Mouse (Mus musculus) heart, adult 18-20 months (tissue): Measurements from ENCODE around the gene Fkbp8. TPM values are rescaled to one million over a fixed set of nuclear protein-coding genes. Genes with fewer than 3 reads are reported as not detected.

Source experiments
- DNase-seq, 2 experiments: peaks; one replicate each; pipeline ENCODE4 v3.0.0; 2021 to 2022; ENCODE audit warnings: mixed read lengths in 1 of 2
- total RNA-seq, 2 experiments: library from RNA; stranded (reverse); gene quantifications; 2 replicates each; pipeline ENCODE4 v1.2.3; 2021

Fkbp8 gene
- total RNA-seq, 2 experiments from 2014 or later = 120 to 129 TPM

DNA sequence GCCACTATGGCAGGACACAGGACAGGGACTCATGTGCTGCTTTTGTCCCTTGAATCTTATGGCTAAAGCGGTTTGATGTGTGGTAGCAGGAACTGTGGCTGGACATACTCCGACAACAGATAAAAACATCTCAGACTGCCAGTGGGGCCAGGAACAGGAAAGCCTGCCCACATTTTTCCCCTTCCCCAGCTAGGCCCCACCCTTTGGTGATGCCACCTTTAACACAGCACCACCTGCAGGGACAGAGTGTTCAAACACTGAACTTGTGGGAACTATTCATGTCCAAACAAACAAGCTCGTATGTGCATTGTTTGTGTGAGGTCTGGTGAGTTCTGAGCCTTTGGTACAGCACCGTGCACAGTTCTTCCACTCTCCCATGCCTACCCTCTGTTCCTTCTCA, 30.8 kb downstream of the Fkbp8 start:
- DNase-seq = peak in 1 of 2 experiments; percentile 41

DNA sequence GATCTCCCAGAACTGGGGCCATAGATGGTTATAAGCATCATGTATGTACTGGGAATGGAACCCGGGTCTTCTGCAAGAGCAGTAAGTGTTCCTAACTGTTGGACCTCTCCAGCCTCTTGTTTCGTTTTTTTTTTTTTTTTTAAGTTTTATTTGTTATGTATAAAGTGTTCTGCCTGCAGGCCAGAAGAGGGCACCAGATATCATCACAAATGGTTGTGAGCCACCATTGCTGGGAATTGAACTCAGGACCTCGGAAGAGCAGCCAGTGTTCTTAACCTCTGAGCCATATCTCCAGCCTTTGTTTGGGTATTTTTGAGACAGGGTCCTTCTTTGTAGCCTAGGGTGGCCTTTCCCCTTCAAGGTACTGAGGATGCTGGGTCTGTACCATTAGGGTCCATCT, 31.5 kb downstream of the Fkbp8 start:
- DNase-seq = no peak

DNA sequence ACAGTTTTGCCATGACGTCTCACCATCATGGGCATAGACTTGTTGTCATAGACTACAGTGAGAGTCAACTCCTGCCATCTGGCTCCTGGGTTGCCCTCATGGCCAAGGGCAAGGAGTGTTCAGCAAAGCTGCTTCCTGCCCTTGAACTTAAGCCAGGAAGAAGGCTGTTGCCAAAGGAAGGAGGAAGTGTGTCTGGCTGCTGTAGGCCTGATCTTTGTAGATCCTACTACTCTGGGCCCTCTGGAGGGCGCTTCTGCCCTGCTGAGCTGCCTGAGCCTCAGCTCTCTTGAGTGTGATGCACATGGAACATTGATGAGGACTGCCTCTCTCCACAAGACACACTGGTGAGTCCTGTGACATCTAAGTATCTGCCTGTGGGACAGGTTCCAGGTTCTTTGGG, 32.6 kb downstream of the Fkbp8 start:
- peak; percentile 76 to 88 for DNase-seq

DNA sequence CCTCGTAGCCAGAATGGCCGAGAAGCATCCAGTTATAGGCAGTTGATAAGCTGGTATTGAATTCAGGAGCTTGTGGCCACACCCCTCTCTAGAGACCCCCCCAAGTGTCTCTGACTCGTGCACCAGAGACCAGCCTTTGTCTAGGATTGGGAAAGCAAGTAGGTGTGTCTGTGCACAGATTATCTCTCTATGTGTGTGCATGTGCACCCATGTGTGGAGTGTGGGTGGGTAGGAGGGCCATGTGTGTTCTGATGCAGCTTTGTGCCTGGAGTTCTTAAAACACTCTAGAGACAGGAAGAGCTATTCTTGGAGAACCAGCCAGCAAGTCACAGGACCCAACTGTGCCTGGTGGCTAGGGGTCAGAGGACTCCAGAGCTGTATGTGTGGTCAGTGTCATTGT, 33.0 kb downstream of the Fkbp8 start:
- peak in 1 of 2 experiments; percentile 44 for DNase-seq

DNA sequence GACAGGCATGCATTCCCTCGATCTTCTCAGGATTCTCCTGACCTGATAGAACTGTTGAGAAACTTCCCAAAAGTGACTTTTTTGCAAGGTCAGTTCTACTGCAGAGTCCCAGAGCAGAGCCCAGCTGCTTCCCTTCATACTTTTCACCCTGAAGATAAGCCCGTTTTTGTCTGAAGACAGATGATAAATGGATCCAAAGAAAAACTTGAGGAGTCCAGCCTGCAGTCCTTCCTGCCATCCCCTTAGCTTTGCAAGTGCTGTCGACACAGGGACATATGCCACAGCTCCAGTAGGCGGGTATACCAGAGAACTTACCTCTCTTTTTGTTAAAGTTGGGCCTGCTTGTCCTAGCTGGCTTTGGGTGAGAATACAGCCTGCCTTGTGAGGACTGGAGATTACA, 33.8 kb downstream of the Fkbp8 start:
- peak in 1 of 2 experiments; percentile 50 for DNase-seq

DNA sequence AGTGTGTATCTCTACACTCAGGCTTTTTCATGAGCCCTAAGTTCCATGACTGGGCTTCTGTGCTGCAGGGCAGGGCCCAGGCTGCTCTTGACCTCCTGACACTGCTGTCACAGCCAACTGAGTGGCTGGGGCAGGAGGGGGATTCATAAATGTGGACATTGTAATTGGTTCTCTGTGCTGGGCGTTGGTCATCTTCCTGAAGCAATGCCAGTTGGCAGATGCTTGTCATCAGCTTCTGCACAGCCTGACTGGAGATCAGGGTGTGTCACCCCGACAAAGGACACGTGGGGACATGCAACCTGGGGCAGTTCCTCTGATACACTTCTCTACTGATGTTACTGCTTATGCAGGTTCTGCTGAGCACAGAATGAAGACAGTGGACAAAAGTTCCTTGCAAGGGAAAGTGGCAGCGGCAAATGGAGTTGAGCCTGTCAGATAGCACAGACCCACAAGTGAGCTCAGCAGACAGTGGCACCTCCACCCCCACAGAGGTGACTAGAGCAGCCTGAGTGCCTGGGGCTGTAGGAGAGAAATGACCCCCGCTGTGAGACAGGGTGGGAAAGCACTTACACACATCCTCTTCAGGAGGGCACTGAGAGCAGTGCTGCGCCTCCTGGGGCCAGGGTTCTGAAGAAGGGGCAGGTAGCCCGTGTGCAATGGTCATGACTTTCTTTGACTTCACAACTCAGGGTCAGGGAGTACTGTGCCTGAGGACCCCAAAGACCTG, 34.4 kb downstream of the Fkbp8 start:
- peak; percentile 80 to 91 for DNase-seq

DNA sequence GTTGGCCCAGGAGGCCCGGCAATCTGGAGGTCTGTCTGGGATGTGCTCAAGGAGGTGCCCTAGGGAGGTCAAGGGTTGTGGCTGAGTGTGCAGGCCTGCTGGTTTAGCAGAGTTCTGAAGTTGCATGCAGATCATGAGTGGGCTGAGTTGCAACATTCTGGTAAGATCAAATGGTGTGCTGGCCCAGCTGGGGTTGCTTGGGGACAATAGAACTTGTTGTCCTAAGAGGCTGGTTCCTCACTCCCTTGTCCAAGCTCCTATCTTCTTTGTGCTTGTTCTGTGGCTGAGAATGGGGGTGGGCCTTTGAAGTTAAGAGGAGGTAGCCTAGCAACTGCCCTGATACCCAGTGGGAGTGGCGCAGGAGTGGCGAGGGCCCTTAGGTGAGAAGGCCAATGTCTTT, 35.3 kb downstream of the Fkbp8 start:
- peak; percentile 61 to 67 for DNase-seq

DNA sequence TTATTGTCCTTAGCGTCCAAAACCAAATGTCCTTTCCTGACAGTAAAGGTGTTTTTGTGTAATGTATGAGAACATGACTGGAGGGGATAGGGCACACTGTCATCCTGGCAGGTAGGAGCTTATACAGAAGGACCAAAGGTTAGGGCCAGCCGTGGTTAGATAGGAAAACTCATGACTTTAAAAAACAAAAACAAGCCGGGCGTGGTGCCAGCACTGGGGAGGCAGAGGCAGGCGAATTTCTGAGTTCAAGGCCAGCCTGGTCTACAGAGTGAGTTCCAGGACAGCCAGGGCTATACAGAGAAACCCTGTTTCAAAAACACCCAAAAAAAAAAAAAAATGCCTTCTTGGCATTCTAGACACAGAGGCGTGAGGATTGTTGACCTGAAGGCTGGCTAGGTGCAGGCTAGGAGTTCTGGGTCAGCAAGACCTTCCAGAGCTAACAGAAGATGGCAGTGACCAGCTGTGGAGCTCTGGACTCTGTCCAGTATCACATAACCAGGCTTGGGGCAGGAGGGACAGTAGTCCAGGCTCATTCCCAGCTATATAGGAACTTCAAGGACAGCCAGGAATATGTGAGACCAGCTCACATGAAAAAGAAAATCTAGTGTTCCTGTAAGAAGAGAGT, 36.4 kb downstream of the Fkbp8 start:
- no peak for DNase-seq

DNA sequence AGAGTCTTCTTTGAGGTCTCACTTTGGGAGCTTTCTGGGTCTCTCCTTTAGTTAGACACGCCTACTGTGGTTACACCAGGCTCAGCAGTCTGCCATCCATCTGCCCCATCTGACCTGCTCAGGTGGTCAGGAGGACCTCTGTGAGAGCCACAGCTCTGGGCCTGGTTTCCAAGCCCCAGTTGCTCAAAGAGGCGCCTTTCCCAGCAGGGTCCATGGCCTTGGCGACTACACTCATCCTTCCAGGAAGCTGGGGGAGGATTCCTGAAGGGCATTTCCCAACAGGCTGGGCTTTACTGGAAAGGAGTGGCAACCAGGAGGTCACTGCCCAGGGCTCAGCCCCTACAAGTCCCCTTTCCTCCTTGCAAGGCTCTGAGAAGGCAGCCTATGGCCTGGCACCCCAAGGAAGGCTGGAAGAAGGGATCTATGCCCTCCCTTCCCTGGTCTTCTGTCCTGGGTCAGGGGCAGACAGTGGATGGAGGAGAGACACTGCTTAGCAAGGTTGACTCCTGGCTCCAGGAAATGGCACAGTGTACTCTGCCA, 37.2 kb downstream of the Fkbp8 start:
- no peak for DNase-seq

DNA sequence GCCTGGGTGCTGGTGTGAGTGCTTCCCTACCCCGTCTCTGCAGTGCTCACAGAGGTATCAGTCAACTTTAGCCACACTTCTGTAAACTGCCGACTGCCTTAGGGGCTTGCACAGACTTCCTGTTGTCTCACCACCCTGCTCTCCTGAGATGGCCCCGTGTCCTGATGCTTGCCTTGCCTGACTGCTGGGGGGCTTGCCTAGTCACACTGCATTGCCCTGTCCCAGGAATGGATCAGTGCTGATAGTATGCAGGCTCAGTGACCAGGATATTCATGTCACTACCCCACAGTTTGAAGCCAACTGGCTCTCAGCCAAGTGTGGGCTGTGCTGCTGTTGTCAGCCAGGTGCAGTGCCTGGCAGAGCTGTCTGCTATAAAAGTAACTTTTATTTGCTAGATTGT, 38.0 kb downstream of the Fkbp8 start:
- peak; percentile 58 to 65 for DNase-seq

DNA sequence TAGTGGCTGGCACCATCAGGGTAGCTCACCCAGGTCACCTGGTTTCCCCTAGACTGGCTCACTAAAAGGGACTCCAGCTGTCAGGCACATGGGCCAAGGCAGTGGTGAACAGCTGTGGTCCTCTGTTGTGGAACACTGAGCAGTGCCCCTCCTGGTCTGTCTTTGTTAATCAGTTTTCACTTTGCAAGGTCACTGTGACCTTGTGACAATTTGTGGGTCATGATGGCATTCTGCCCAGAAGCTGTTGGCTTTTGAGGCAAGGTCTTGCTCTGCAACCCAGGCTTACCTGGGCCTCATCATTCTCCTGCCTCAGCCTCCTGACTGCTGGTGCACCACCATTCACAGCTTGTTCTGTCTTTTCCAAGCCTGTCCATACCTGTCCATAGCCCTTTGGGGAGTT, 42.8 kb downstream of the Fkbp8 start:
- no peak for DNase-seq

DNA sequence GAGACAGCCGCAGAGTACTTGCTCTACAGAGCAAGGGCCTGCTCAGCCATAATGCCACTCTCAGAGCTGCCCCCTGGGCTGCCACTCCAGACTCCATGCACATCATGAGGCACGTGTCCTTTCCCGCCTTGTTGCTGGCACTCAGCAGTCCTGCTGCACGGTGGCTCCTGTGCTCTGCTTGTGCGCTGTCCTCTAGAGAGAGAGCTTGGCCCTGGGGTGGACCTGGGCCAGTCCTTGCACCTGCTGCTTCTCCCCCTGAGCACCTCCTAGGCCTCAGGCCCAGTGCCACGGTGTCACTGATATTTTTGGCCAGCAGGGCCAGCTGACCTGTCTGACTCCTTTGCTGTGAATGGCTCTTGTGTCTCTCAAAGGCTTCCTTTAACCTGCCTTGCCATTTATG, 43.5 kb downstream of the Fkbp8 start:
- DNase-seq = peak; percentile 68 to 86

DNA sequence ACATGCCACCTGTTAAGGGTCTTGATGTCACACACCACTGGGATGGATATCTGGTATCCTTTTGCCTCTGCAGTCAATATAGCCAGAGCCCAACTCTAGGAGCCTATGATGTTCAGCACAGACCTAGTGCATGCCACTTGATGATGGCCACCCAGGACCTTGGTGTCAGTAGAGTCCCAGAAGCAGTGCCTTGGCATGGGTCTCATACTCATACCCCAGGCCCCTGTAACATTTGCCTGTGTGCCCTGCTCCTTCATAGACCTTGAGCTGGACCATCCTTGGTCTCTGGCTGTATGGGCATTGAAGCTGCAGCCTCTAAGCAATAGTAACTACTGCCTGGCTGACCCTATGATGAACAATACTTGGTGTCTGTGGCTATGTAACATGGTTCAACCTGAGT, 46.8 kb downstream of the Fkbp8 start:
- no peak for DNase-seq

DNA sequence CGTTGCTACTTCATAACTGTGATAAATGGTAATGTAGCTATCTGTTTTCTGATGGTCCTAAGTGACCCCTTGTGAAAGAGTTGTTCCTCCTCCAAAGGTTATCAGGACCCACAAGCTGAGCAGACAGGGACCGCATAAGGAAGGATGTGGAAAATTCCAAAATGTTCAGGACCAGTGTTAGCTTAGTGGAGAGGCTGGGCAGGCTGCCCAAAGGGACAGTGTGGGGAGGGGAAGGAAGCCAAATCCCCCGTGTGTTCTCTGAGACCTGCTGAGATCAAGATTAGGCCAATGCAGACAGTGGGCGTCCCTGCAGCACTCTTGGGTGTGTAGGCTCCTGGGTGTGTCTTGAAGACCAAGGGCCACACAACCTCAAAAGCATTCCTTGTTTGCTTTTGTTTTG, 47.4 kb downstream of the Fkbp8 start:
- DNase-seq = peak; percentile 80 to 86

DNA sequence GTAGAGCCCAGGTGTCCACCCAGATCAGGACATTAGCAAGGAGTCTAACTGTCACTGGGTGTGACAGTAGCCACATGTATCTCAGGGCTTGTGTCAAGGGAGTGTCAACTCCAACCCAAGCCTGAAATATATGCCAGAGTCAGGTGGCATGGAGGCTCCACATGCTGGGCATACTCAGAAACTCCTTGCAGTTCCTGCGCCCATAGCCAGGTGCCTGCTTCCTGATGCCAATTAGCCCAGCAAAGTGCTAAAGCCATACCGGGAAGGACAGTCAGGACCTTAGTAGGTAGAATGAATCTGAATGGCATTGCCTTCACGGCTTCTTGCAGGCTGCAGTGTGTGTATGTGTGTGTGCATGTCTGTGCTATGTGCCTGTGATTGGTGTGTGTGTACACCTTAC, 49.7 kb downstream of the Fkbp8 start:
- no peak for DNase-seq

DNA sequence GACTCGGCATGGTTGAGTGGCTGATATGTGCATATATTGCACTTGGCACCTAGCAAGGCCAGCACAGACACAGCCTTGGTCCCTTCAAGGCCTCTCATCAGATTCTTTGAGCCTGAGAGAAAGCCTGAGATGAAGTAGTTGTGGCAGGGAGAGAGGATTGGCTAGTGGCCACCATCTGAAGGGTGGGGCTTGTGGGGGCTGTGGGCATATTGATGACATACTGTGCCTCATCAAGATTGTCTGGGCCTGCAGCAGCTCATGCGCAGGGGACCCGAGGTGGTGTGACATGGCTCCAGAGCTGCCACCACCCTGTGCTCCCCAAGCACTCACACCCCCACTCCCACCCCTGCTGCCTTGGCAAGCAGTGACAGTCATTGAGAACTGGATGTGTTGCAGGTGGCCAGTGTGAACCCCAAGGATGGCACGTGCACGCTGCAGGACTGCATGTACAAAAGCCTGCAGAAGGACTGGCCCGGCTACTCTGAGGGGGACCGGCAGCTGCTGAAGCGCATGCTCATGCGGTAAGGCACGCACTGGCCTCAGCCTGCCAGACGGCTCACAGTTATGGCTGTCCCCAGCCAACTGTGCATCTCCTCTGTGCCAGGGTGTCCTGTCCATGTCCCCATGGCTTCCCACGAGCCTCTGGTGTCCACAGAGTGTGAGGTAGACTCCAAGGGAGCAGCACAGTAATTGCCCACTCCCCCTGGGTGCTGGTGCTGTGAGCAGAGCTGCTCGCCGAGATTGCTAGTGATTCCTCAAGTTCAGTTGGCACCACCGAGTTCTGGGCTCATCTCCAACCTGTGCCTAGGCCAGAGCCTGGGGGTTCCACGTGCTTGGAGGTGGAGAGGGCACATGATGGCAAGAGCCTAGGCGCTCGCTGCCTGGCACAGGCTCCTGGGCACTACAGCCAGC, 56.2 kb downstream of the Fkbp8 start:
- DNase-seq = peak; percentile 81 to 82

DNA sequence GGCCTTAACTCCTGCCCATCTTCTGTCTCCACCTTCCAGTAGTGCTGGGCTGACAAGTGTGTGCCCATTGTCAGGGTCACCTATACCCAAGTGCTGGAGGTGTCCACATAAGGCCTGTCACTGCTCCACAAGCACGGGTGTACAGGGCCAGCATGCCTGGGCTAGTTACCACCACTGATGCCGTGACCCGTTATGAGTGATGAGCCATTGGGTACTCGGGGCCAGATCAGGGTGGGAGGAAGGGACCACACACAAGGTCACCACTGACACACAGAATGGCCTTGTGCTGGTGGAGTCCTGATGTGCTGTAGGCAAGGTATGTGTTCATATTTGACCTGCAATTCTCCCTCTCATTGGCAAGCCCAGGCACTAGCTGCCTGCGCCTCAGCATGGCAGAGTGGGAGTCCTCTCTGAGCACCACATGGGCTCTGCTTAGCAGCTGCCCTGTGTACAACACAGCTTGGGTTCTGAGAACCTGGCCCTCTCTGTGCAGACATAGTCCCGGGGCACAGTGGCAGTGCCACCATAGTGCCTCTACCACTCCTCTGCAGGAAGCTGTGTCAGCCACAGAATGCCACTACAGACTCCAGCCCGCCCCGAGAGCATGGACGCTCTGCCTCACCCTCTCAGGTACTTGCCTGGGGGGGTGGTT, 57.2 kb downstream of the Fkbp8 start:
- DNase-seq = no peak

Other genes starting within 250 kb of the Fkbp8 start
- 1 to 10 TPM; 7.7 to 8.4 TPM for gene Homer3, start 244.9 kb upstream of the Fkbp8 start, total RNA-seq
- 10 to 100 TPM; 27.4 to 34.6 TPM for gene Ddx49, start 225.2 kb upstream of the Fkbp8 start, total RNA-seq
- gene Cope, start 225.2 kb upstream of the Fkbp8 start, total RNA-seq = 100 to 1,000 TPM; 157 to 174 TPM
- gene Cers1, start 211.9 kb upstream of the Fkbp8 start, total RNA-seq = under 1 TPM; 0.55 to 0.57 TPM
- gene Gdf1, start 197.9 kb upstream of the Fkbp8 start, total RNA-seq = under 1 TPM in 1 of 2 experiments, not detected in 1; 0.28 TPM
- gene Upf1, start 174.4 kb upstream of the Fkbp8 start, total RNA-seq = 10 to 100 TPM; 46.1 to 46.8 TPM
- gene Comp, start 154.2 kb upstream of the Fkbp8 start, total RNA-seq = 1 to 10 TPM; 5.1 to 6.6 TPM
- 1 to 10 TPM; 7.8 to 9.0 TPM for gene Crtc1, start 88.1 kb upstream of the Fkbp8 start, total RNA-seq
- gene Klhl26, start 50.8 kb upstream of the Fkbp8 start, total RNA-seq = 1 to 10 TPM; 8.4 to 9.7 TPM
- not detected for gene Tmem59l, start 40.4 kb upstream of the Fkbp8 start, total RNA-seq
- under 1 TPM; 0.20 to 0.62 TPM for gene Crlf1, start 34.6 kb upstream of the Fkbp8 start, total RNA-seq
- 100 to 1,000 TPM; 113 to 128 TPM for gene Rex1bd, start 21.0 kb upstream of the Fkbp8 start, total RNA-seq
- gene Uba52, start 16.9 kb upstream of the Fkbp8 start, total RNA-seq = 1,000 to 10,000 TPM; 1,328 to 1,514 TPM
- gene Kxd1, start 232 bp downstream of the Fkbp8 start, total RNA-seq = 100 to 1,000 TPM in 1 of 2 experiments, 10 to 100 TPM in 1; 92.4 to 107 TPM
- gene Ell, start 11.7 kb downstream of the Fkbp8 start, total RNA-seq = 10 to 100 TPM; 10.9 to 12.0 TPM
- gene Isyna1, start 66.6 kb downstream of the Fkbp8 start, total RNA-seq = 10 to 100 TPM; 15.4 to 28.2 TPM
- gene Ssbp4, start 81.1 kb downstream of the Fkbp8 start, total RNA-seq = 10 to 100 TPM; 29.9 to 35.7 TPM
- 1 to 10 TPM; 1.6 to 2.5 TPM for gene Lrrc25, start 88.4 kb downstream of the Fkbp8 start, total RNA-seq
- gene Gdf15, start 104.7 kb downstream of the Fkbp8 start, total RNA-seq = 1 to 10 TPM; 1.4 to 2.0 TPM
- 10 to 100 TPM; 40.5 to 41.1 TPM for gene Pgpep1, start 132.7 kb downstream of the Fkbp8 start, total RNA-seq
- gene Lsm4, start 145.5 kb downstream of the Fkbp8 start, total RNA-seq = 10 to 100 TPM; 66.7 to 73.1 TPM
- 100 to 1,000 TPM; 129 to 138 TPM for gene Jund, start 171.2 kb downstream of the Fkbp8 start, total RNA-seq
- gene Iqcn, start 175.7 kb downstream of the Fkbp8 start, total RNA-seq = under 1 TPM in 1 of 2 experiments, not detected in 1; 0.05 TPM
- not detected for gene Gm3336, start 190.8 kb downstream of the Fkbp8 start, total RNA-seq
- gene Pde4c, start 196.0 kb downstream of the Fkbp8 start, total RNA-seq = 1 to 10 TPM; 1.4 to 2.0 TPM
- 10 to 100 TPM; 40.3 to 49.2 TPM for gene Rab3a, start 227.0 kb downstream of the Fkbp8 start, total RNA-seq
- gene Mpv17l2, start 233.2 kb downstream of the Fkbp8 start, total RNA-seq = 10 to 100 TPM; 26.9 to 27.5 TPM
- gene Pik3r2, start 249.0 kb downstream of the Fkbp8 start, total RNA-seq = 10 to 100 TPM; 19.7 to 21.4 TPM